ENCODE assay signal across 16 mouse cellular contexts in genomic region chr1:92805181-92805580, GRCm38 (mm10).
"Had no signal": no experiment of that assay in that cellular context is flagged by ENCODE, and none has a peak within 500 bp of the region (broad histone marks: within the 10 kb centered on the region; RNA-seq: fewer than 3 reads in every experiment).

No protein-coding gene starts in this region.

- H3K36me3 ChIP-seq: liver, embryonic 15.5 days; lung, embryonic 15.5 days; midbrain, embryonic 12.5 days; neural tube, embryonic 12.5 days; stomach, embryonic 15.5 days had no signal

- DNase-seq: liver, postnatal 0 days; lung, adult 2 months; lung, postnatal 10 days; midbrain, embryonic 14.5 days; right cerebral cortex, postnatal 14 days; thymus, adult 2 months; thymus, postnatal 25 days; thymus, postnatal 4 days had no signal

- H3K4me2 ChIP-seq: liver, embryonic 15.5 days; lung, embryonic 15.5 days; midbrain, embryonic 12.5 days; neural tube, embryonic 12.5 days; stomach, embryonic 15.5 days had no signal

- H3K27me3 ChIP-seq: liver, embryonic 15.5 days; lung, embryonic 15.5 days; midbrain, embryonic 12.5 days; neural tube, embryonic 12.5 days; stomach, embryonic 15.5 days had no signal

- H3K9ac ChIP-seq: liver, embryonic 15.5 days; liver, postnatal 0 days; lung, embryonic 15.5 days; midbrain, embryonic 12.5 days; neural tube, embryonic 12.5 days; stomach, embryonic 15.5 days had no signal

- H3K9me3 ChIP-seq: liver, embryonic 15.5 days; lung, embryonic 15.5 days; neural tube, embryonic 12.5 days; stomach, embryonic 15.5 days had no signal

- ATAC-seq: liver, postnatal 0 days had no signal

- H3K4me3 ChIP-seq: liver, embryonic 15.5 days; lung, embryonic 15.5 days; megakaryocyte, embryonic 14.5 days; midbrain, embryonic 12.5 days; neural tube, embryonic 12.5 days; stomach, embryonic 15.5 days had no signal

- H3K4me1 ChIP-seq: liver, embryonic 15.5 days; lung, embryonic 15.5 days; megakaryocyte, embryonic 14.5 days; midbrain, embryonic 12.5 days; neural tube, embryonic 12.5 days; stomach, embryonic 15.5 days had no signal

- H3K27ac ChIP-seq: liver, embryonic 15.5 days; lung, embryonic 15.5 days; macrophage; midbrain, embryonic 12.5 days; neural tube, embryonic 12.5 days; stomach, embryonic 15.5 days; stomach, postnatal 0 days had no signal
